Mouse (Mus musculus) stomach, postnatal 0 days (tissue): Measurements from ENCODE around the gene Galnt10. TPM values are rescaled to one million over a fixed set of nuclear protein-coding genes. Genes with fewer than 3 reads are reported as not detected.
A peak's percentile ranks its signal among the peaks of the same experiment; 100 is the strongest.

Experiments
- ATAC-seq: fragments of 200-750 bp; cut with Nextera tagmentation; 2 replicates; pipeline ENCODE4 v1.8.0; 2017; ENCODE audit not compliant: low FRiP score, low TSS enrichment
- DNase-seq: peaks from one replicate; pipeline ENCODE4 v3.0.0-alpha.2; 2016; ENCODE audit warnings: low spot score
- H3K27ac ChIP-seq: fragments of 300-500 bp; sonication (generic); replicated peaks from 2 replicates; pipeline ENCODE4 v1.5.1; 2014; ENCODE audit warnings: mild to moderate bottlenecking, control low read depth
- H3K27me3 ChIP-seq: fragments of 300-500 bp; sonication (generic); 2 replicates; pipeline ENCODE4 v1.6.1; 2014; ENCODE audit warnings: low read length; ENCODE audit not compliant: control insufficient read depth, insufficient read depth
- H3K36me3 ChIP-seq: fragments of 300-500 bp; sonication (generic); 2 replicates; pipeline ENCODE4 v1.6.1; 2014; ENCODE audit warnings: low read length, mixed read lengths; ENCODE audit not compliant: control insufficient read depth, insufficient read depth
- H3K4me1 ChIP-seq: fragments of 300-500 bp; sonication (generic); replicated peaks from 2 replicates; pipeline ENCODE4 v1.6.1; 2014; ENCODE audit warnings: antibody characterized with exemption; ENCODE audit not compliant: control insufficient read depth, insufficient read depth
- H3K4me2 ChIP-seq: fragments of 300-500 bp; sonication (generic); replicated peaks from 2 replicates; pipeline ENCODE4 v1.6.1; 2014; ENCODE audit warnings: low read depth, mild to moderate bottlenecking, control low read depth, moderate library complexity
- H3K4me3 ChIP-seq: fragments of 300-500 bp; sonication (generic); 2 replicates; pipeline ENCODE4 v1.5.1; 2014; ENCODE audit warnings: low read depth, low read length, control low read depth
- H3K9ac ChIP-seq: fragments of 300-500 bp; sonication (generic); 2 replicates; pipeline ENCODE4 v1.6.1; 2014; ENCODE audit warnings: mild to moderate bottlenecking, low read length, control low read depth, mixed read lengths
- H3K9me3 ChIP-seq: fragments of 300-500 bp; sonication (generic); 2 replicates; pipeline ENCODE4 v1.6.1; 2016; ENCODE audit warnings: low read length; ENCODE audit not compliant: control insufficient read depth
- CTCF ChIP-seq: IDR thresholded peaks from 2 replicates; pipeline ENCODE4 v1.5.1; 2016; ENCODE audit warnings: antibody characterized with exemption, low read depth, mild to moderate bottlenecking, moderate library complexity
- EP300 ChIP-seq: optimal IDR thresholded peaks from 2 replicates; pipeline ENCODE3; 2016; ENCODE audit warnings: antibody characterized with exemption
- WGBS: fragments of 180-500 bp; shearing (Covaris S2); extraction: QIAGEN DNeasy Blood & Tissue Kit; methylation state at CpG from one replicate; pipeline ENCODE4 v1.1.7; 2014; 5-methylcytosine and 5-hydroxymethylcytosine counted together
- polyA plus RNA-seq: library from polyadenylated mRNA; unstranded; fragments of >200 nt; fragmentation: Nextera tagmentation; extraction: Ambion mirVana; gene quantifications from 2 replicates; pipeline ENCODE4 v1.2.1, GENCODE M21; 2015

The Galnt10 gene
- polyA plus RNA-seq, 1 experiment from 2014 or later, result 8.8 TPM

DNA sequence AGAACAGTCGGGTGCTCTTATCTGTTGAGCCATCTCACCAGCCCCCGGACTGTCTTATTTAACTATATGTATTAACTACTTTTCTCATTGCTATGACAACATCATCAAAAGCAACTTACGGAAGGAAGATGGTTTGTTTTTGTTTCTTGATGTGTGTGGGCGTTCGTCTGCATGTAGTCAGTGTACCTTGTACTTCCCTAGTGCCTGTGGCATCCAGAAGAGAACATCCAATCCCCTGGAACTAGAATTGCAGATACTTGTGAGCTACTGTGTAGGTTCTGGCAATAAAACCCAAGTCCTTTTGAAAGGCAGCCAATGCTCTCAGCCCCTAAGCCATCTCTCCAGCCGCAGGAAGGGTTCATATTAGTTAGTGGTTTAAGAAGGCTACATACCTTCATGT is 72.8 kb downstream of the Galnt10 start:
- Histone ChIP-seq H3K27ac (no peak overlapping the region), H3K27me3 (no peaks in the 10 kb centered on the region), H3K9ac (no peak overlapping the region), H3K36me3 (no peaks in the 10 kb centered on the region), H3K9me3 (no peaks in the 10 kb centered on the region), H3K4me3 (no peak overlapping the region), H3K4me1 (0 out of 2 replicates have a peak, but pooled peaks cover 2% of the 10 kb centered on the region), H3K4me2 (no peak overlapping the region)
- DNase-seq (no peak), ATAC-seq (no peak)
- 89% methylated on average over 6 of the region's 6 CpGs for WGBS
- no peak for TF ChIP-seq CTCF
- TF ChIP-seq EP300, result no peak

DNA sequence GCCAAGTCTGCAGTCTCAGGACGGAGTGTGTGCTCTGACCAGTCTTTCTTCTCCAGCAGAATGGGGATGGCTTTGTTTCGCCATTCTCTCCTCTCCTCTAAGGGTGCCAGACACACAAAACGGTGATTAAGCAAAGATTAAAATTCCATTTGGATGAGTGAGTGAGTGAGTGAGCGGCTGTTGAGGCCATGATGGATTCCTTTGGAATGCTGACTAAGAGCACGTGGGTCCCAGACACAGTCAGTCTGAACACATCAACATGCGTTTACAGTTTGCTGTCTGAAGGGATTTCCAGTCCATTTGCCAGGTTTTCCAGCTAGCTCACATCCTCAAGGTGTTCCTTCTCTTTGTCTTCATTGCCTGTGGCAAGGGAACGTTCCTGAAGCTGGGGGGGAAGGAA is 74.4 kb downstream of the Galnt10 start:
- no peak for TF ChIP-seq EP300
- TF ChIP-seq CTCF, result no peak
- WGBS, result 13% methylated on average over 7 of the region's 7 CpGs
- no peaks in the 10 kb centered on the region for H3K27me3 ChIP-seq
- DNase-seq (peak; percentile 37), ATAC-seq (peak; percentile 72)
- H3K4me1 ChIP-seq, result 0 out of 2 replicates have a peak, but pooled peaks cover 2% of the 10 kb centered on the region
- no peak overlapping the region for H3K4me2 ChIP-seq
- no peak overlapping the region for H3K9ac ChIP-seq
- no peak overlapping the region for H3K27ac ChIP-seq
- H3K9me3 ChIP-seq, result no peaks in the 10 kb centered on the region
- no peak overlapping the region for H3K4me3 ChIP-seq
- no peaks in the 10 kb centered on the region for H3K36me3 ChIP-seq

DNA sequence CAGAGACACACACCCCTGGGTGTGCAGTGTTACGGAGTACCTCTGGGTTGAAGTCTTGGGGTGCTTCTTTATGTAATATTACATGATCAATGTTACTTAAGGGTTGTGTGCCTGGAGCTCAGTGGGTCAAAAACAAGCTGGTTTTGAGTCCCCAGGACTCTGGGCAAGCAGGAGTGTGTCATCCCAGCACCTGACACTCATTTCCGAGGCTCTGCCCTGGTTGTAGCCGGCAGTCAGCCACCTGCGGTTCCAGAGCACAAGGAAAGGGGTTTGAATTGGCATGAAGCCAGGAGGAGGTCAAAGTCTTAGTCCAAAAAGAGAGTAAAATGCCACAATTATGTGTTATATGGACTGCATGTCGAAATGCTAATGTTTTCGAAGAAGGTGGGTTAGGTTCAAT is 74.8 kb downstream of the Galnt10 start:
- 45% methylated on average over 6 of the region's 6 CpGs for WGBS

DNA sequence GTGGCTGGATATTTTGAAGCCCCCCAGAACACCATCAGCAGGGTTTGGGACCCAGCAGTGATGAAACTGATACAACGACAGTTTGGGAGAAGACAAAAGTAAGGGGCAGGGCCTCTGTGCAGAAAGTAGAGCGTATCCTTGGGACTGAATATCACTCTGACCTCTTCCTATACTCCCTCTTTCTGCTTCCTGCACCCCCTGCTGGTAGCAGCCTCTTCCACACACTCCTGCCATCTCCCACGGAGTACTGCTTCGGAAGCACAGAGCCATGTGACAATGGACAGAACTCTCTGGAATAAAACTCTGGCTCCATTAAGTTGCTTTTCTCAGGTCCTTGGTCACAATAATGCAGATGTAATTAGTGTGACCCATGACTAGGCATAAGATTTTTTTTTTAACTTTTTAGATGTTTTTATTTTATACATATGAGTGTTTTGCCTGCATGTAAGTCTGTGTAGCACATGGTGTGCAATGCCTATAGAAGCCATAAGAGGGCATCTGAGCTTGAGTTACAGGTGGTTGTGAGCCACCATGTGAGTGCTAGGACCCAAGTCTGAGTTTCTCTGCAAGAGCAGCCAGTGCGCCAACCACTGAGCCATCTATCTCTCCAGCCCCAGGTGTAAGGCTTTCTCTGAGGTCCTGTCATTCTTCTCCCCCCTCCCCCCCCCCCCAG is 79.7 kb downstream of the Galnt10 start:
- Histone ChIP-seq H3K36me3 (no peaks in the 10 kb centered on the region), H3K4me2 (no peak overlapping the region), H3K27me3 (no peaks in the 10 kb centered on the region), H3K27ac (no peak overlapping the region), H3K4me3 (no peak overlapping the region), H3K9me3 (no peaks in the 10 kb centered on the region), H3K9ac (no peak overlapping the region), H3K4me1 (no peaks in the 10 kb centered on the region)
- no peak for ATAC-seq
- WGBS, result 86% methylated on average over 5 of the region's 5 CpGs
- peak; percentile 40 for DNase-seq
- TF ChIP-seq EP300 (no peak), CTCF (peak; percentile 65)

More for the DNA sequence above, 74.8 kb downstream of the Galnt10 start:
- Histone ChIP-seq H3K9me3 (no peaks in the 10 kb centered on the region), H3K9ac (no peak overlapping the region), H3K4me1 (0 out of 2 replicates have a peak, but pooled peaks cover 2% of the 10 kb centered on the region), H3K27ac (no peak overlapping the region), H3K27me3 (no peaks in the 10 kb centered on the region), H3K4me2 (no peak overlapping the region), H3K4me3 (no peak overlapping the region), H3K36me3 (no peaks in the 10 kb centered on the region)
- ATAC-seq, result 0 out of 2 replicates have a peak, but pooled peaks have one; percentile 3
- TF ChIP-seq EP300, result no peak
- TF ChIP-seq CTCF, result no peak
- DNase-seq, result no peak

DNA sequence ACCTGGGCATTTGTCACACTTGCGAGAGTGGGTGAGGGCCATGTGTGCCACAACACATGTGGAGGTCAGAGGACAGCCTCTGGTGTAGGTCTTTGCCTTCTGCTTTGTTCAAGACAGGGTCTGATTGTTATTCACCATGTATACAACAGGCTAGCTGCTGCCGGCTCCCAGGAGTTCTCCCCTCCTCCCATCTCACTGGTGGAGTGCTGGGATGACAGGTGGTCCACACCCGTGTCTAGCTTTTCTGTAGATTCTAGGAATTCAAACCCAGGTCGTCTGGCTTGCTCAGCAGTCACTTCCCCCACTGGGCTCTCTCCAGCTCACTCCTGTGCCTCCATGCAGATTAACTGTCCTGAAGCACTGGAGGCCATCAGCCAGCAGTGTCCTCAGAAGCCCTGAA is 80.7 kb downstream of the Galnt10 start:
- no peak overlapping the region for H3K4me3 ChIP-seq
- H3K9me3 ChIP-seq, result no peaks in the 10 kb centered on the region
- no peaks in the 10 kb centered on the region for H3K4me1 ChIP-seq
- WGBS, result 42% methylated on average over 4 of the region's 4 CpGs
- ATAC-seq (no peak), DNase-seq (no peak)
- H3K27me3 ChIP-seq, result no peaks in the 10 kb centered on the region
- H3K9ac ChIP-seq, result no peak overlapping the region
- TF ChIP-seq EP300, result no peak
- no peak for TF ChIP-seq CTCF
- no peak overlapping the region for H3K4me2 ChIP-seq
- no peak overlapping the region for H3K27ac ChIP-seq
- no peaks in the 10 kb centered on the region for H3K36me3 ChIP-seq

DNA sequence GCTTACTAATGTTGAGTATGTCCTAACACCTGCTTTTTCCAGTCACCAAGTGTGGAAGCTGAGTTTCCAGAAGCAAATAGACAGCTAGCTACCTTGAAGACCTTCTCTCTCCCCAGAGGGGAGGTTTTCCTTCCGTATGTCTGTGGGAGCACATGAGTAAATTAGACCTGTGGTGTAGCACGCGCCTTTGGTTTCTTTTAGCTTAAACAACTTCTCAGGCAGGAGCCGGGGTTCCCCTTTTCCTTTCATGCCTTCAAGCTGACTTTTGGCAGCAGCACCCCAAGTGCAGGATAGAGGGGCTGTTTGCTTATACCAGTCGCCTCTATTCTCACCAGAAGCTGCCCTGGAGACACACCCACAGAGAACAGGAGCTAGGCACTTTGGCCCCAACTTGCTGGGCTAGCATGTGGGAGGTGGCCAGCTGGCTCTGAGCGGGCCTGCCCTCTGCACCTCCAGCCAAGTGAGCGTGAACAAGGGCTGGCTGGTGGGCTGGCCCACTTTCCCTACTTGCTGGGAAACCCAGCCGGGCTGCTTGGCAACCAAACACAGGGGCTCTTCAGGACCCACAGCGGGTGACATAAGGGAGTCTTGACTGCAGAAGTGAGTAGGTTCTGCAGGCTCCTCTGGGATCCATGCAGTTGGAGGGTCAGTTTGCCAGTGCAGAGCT is 82.2 kb downstream of the Galnt10 start:
- Histone ChIP-seq H3K4me2 (no peak overlapping the region), H3K9me3 (no peaks in the 10 kb centered on the region), H3K27ac (no peak overlapping the region), H3K27me3 (no peaks in the 10 kb centered on the region), H3K36me3 (no peaks in the 10 kb centered on the region), H3K4me1 (no peaks in the 10 kb centered on the region), H3K9ac (no peak overlapping the region), H3K4me3 (no peak overlapping the region)
- 57% methylated on average over 9 of the region's 9 CpGs for WGBS
- ATAC-seq (0 out of 2 replicates have a peak, but pooled peaks have one; percentile 47), DNase-seq (peak; percentile 40)
- TF ChIP-seq CTCF (no peak), EP300 (no peak)
